Mouse (Mus musculus) testis, postnatal 14 days (tissue): ENCODE results near the gene Arr3.

ENCODE experiments used
- DNase-seq: peaks from one replicate; pipeline ENCODE4 v3.0.0; 2021; ENCODE audit warnings: low spot score

The Arr3 gene

GRCm38 (mm10) chrX:100605314-100605713, at the start of gene Arr3:
Gene Arr3, plus strand, starts transcription at chrX:100605497.
- no peak for DNase-seq

- no peak for DNase-seq
These were observed 49.3 kb upstream of the Arr3 start for GRCm38 (mm10) chrX:100556026-100556425.

GRCm38 (mm10) chrX:100565696-100566095, 39.6 kb upstream of the Arr3 start:
- DNase-seq: no peak

- no peak for DNase-seq
These were observed 33.3 kb upstream of the Arr3 start, which contains the start of gene Awat1 for GRCm38 (mm10) chrX:100571951-100572350. Gene Awat1, plus strand, starts transcription at chrX:100572251.

- no peak for DNase-seq
These were observed 10.5 kb upstream of the Arr3 start, which contains the start of gene P2ry4 for GRCm38 (mm10) chrX:100594791-100595190. Gene P2ry4, minus strand, starts transcription at chrX:100594869.

- DNase-seq: no peak
These were observed 7.9 kb upstream of the Arr3 start for GRCm38 (mm10) chrX:100597439-100597838.

- no peak for DNase-seq
These were observed 5.5 kb upstream of the Arr3 start for GRCm38 (mm10) chrX:100599755-100600154.

- no peak for DNase-seq
These were observed 13.2 kb downstream of the Arr3 start for GRCm38 (mm10) chrX:100618488-100618887.

- DNase-seq: no peak
These were observed 16.1 kb downstream of the Arr3 start for GRCm38 (mm10) chrX:100621366-100621765.

GRCm38 (mm10) chrX:100624242-100624641, 18.9 kb downstream of the Arr3 start:
- no peak for DNase-seq

- DNase-seq: no peak
These were observed 19.8 kb downstream of the Arr3 start for GRCm38 (mm10) chrX:100625146-100625545.

GRCm38 (mm10) chrX:100625546-100625801, 20.2 kb downstream of the Arr3 start, which contains the start of gene Kif4:
Gene Kif4, plus strand, starts transcription at chrX:100625737.
- DNase-seq: no peak

- DNase-seq: peak; percentile 90
These were observed 20.8 kb downstream of the Arr3 start, which contains the start of gene Pdzd11 for GRCm38 (mm10) chrX:100625802-100626793. Gene Pdzd11, minus strand, starts transcription at chrX:100626568.

- no peak for DNase-seq
These were observed 23.8 kb downstream of the Arr3 start for GRCm38 (mm10) chrX:100629076-100629475.

- no peak for DNase-seq
These were observed 33.2 kb downstream of the Arr3 start for GRCm38 (mm10) chrX:100638477-100638876.

GRCm38 (mm10) chrX:100652848-100653247, 47.6 kb downstream of the Arr3 start:
- no peak for DNase-seq

- no peak for DNase-seq
These were observed 59.5 kb downstream of the Arr3 start for GRCm38 (mm10) chrX:100664825-100665224.
